Mouse (Mus musculus): ENCODE results near the gene Tmem221. TPM values are rescaled to one million over a fixed set of nuclear protein-coding genes. Genes with fewer than 3 reads are reported as not detected.

Tmem221 gene
- total RNA-seq, 2 experiments from 2014 or later, result not detected

DNA sequence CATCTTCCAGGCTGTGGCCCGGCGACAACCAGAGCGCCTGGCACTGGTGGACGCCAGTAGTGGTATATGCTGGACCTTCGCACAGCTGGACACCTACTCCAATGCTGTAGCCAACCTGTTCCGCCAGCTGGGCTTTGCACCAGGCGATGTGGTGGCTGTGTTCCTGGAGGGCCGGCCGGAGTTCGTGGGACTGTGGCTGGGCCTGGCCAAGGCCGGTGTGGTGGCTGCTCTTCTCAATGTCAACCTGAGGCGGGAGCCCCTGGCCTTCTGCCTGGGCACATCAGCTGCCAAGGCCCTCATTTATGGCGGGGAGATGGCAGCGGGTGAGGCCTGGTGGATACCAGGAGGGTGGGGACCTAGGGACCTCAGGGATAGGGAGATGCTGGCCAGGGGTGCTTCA, 20.8 kb upstream of the Tmem221 start:
- no peak for DNase-seq (ENCODE audit: extremely low spot score in 1 of 2, low spot score in 1 of 2)

DNA sequence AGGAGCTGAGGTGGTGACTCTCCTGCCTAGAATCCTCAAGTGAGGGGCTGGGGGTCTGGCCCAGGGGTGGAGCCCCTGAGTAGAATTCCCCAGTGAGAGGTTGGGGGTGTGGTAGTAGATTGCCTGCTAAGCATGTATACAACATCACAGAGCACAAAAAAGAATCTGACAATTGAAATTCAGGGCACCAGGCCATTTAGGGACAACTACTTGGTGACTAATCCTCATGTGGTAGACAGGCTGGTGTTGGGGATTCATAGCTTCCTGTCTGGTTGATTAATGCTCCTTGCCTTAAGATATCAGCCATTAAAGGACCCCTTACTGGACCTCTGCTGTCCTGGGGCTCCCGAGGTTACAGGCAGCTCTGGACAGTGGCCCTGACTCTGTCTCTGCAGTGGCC, 20.3 kb upstream of the Tmem221 start:
- DNase-seq (ENCODE audit: extremely low spot score in 1 of 2, low spot score in 1 of 2), result no peak

DNA sequence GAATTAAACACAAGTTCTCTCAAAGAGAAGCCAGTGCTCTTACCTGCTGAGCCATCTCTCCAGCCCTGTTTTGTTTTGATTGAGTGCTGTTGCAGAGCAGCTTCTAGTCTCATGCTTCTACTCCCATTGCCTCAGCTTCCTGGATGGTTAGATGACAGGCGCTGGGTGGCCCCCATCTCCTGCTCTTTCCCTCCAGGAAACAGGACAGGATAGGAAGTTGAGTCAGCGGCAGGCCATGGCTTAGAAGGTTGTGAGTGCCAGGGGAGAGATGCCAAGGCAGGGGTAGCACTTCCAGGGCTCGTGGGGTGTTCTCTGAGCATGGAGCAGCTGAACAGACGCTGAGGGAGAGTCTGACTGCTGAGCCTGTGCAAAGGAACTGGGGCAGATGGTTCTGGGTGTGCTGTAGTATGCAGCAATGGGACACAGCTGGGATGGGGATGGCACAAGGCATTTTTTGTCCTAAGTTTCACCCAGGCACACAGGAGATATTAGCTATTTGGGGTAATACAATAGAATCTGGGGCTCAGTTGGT, 19.3 kb upstream of the Tmem221 start:
- DNase-seq (ENCODE audit: extremely low spot score in 1 of 2, low spot score in 1 of 2), result no peak

DNA sequence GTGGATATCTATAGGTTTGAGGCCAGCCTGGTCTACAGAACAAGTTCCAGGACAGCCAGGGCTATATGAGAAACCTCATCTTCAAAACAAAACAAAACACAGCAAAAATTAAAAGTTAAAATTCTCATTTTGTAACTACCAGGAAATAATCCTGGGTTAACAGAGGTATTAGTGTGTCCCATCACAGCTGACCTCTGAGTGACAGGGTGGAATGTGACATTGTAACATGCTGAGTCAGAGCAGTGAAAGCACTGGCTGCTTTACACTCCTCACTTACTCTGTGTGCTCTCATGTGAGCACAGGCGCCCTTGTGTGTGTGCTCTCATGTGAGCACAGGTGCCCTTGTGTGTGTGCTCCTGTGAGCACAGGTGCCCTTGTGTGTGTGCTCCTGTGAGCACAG, 16.3 kb upstream of the Tmem221 start:
- DNase-seq (ENCODE audit: extremely low spot score in 1 of 2, low spot score in 1 of 2), result no peak

DNA sequence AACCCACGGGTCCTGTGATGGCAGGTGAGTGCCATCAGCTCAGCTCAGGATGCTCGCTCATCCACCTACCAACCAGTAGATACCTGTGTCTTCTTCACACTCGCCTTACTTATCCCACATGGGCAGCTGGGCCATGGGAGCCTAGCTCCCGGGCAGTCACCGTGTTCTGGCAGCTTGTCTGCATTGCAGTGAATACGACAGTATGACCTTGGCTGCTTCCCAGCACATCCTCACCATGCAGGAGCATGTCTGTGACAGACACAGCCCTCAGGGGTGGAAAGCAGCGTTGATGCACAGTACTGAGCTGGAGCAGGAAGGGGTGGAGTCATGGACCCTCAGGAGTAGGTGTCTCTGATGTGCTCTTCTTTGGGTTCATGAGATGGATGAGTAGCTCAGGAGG, 15.8 kb upstream of the Tmem221 start:
- DNase-seq (ENCODE audit: extremely low spot score in 1 of 2, low spot score in 1 of 2), result no peak

DNA sequence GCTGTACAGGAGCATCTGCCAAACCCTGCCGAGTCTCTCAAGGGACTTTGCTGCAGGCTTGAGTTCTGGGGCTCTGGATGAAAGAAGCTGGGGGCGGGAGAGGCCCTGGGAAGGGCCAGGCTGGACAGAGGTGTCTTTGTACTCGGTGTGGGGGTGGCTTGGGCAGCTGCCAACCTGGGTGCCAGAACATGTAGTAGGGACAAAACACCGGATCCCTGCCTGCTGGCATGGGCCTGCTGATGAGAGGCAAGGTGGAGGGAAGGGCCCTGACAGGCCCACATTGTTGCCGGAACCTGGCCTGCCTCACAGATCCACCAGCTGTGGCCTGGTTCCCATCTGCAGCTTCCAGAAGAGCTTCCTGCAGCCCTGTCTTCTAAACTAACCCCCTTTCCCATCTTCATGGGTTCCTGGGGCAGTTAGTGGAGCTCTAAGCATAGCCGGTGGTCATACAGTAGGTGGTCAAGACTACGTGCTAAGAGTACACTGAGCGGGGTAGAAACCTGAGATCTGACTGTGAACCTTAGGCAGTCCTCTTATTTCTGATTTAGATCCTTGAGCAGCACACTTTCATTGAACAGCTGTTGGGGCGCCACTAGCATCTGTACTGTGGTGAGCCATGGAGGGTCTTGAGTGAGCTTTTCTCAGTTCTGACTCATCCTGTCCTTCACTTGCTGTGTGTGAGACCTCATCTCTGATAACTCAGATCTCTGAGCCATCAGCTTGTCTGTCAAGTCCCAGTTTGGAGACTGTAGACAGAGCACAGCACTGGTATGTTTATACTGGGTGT, 14.4 kb upstream of the Tmem221 start:
- DNase-seq (ENCODE audit: extremely low spot score in 1 of 2, low spot score in 1 of 2), result peak; percentile 63 to 75

DNA sequence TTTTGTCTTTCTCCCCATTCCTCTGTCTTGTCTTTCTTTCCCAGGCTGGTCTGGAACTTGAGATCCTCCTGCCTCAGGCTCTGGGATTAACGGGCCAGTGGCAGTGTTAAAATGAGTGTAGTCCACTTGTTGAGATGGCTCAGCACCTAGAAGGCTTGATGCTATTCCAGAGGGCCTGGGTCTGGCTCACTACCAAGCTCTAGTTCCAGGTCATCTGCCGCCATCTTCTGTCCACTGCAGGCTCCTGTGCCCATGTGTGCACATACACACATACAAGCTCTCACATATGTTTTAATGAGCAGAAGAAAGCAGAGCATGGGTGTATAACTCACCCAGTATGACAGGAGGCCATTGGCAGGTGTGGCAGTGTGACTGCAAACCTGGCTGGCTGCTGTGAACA, 13.4 kb upstream of the Tmem221 start:
- no peak for DNase-seq (ENCODE audit: extremely low spot score in 1 of 2, low spot score in 1 of 2)

DNA sequence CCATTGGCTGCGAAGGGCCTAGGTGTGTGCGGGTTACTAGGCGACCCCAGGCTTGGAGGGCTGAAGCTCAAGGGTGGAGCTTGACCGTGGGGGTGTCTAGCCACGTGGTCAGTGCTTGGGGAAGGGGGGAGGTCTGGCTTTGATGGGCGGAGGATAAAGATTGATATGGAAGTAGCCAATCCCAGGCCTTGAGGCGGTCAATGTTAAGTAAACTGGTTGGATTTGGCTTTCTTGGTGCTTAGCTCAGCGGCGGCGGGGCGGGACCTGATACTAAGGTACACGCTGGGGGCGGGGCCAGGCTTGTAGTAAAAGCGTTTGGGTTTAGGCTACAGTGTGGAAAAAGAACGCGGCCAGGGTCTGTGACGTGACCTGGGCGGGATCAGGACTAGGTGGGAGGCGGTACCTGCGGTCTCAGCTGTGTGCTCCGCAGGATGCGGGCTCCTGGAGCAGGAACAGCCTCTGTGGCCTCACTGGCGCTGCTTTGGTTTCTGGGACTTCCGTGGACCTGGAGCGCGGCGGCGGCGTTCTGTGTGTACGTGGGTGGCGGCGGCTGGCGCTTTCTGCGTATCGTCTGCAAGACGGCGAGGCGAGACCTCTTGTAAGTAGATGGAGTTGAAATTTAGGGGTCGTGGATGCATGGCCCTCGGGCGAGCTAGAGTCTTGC, 11.8 kb upstream of the Tmem221 start:
- DNase-seq (ENCODE audit: extremely low spot score in 1 of 2, low spot score in 1 of 2), result peak; percentile 87 to 90

DNA sequence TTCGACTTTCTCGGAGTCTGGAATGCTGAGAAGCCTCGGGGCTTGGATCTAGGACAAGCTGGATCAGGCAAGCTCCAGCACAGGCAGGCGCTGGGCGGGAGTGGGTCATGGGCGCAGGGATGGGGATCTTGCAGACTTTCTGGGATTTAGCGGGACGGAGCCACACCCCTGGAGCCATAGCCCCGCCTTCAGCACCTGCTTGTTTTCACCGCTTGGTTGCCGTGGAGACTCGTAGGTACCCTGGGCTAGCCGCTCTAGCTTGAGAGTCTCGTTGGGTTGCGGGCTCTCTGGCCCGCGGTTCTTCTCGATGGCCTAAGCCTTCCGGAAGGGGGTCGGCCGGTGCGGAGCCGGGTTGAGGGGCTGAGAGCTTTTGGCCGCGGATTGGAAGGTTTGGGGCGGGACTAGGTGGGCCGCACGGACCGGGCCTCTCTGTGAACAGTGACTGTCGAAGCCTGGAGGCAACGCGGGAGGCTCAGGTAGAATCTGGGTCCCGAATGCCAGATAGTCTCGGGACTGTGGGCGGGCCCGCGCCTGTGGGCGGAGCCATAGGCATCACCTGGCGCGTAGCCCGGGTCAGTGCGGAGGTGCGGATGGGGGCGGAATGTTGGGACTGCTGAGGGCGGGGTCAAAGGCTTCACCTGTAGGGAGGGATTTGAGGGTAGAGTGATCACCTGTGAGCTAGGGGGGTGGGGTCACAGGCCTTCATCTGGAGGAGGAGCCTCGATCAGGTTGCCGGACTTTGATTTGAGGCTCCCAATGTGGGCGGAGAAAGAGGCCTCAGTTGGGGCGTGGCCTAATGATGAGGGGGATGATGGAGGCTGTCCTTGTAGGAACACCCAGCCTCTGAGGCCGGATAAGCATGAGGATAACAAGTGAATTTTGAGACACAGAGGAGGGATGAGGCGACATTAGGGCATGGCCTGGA, 11.0 kb upstream of the Tmem221 start:
- peak; percentile 63 to 76 for DNase-seq (ENCODE audit: extremely low spot score in 1 of 2, low spot score in 1 of 2)

DNA sequence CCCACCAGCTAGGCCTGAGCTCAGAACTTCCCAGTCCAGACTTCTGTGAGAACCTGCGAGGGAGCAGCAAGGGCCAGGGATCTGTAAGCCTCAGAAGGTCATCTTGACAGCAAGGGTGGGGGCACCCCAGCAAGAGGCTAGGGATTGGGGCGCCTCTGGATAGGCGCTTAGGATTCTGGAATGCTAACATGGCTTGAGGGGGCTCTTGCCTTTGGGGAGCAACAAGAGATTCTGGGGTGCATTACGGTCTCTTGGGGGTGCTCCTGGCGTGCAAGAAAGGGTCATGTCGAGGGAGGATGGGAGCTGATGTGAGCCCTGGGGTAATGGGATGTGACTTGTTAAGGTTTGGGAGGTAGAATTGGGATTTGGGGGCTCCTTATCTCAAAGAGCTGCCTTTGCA, 10.3 kb upstream of the Tmem221 start:
- no peak for DNase-seq (ENCODE audit: extremely low spot score in 1 of 2, low spot score in 1 of 2)

DNA sequence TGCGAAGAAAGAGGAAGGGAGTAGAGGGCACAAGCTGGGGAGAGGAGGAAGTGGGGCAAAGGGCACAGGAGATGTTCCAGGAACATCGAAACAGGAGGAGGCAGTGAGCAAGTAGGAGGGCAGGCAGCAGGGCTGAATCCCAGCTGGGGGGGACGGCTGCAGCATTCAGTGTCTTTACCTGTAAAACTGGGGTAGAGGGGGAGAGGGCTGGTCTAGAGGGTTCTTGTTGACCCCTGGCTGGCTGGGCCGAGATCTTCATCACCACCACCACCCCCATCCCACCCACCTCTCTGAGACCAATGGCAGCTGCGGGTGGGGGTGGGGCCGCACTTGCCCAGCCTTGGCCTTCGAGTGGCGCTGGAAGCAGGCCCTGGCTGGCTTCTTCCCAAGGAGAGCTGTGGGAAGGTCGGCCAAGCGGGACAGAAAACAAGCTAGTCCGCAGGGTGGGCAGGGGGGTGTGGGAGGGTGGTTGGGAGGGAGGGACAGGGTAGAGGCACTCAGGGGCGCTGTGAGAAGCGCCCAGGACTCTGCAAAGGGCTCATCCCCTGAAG, 9.8 kb upstream of the Tmem221 start, which contains the start of gene Slc27a1:
Gene Slc27a1, plus strand, starts transcription at position 496 of the 551 bp plus-strand sequence.
- peak; percentile 52 to 67 for DNase-seq (ENCODE audit: extremely low spot score in 1 of 2, low spot score in 1 of 2)

DNA sequence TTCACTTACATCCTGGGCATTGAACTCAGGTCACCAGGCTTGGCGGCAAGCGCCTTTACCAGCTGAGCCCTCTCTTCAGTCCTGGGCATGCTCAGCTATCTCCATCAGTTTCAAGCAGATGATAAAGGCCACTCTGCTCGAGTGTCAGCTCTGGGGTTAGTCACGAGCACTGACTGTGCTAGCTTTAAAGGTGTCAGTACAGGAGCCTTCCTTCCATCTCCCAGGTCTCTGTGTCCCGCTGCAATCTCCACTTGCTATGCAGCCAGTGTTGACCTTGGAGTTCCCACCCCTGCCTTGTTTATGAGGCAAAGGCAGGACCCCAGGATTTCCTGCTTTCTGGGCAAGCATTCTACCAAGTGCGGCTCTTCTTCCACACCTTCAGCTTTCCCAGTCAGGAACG, 8.9 kb upstream of the Tmem221 start:
- no peak for DNase-seq (ENCODE audit: extremely low spot score in 1 of 2, low spot score in 1 of 2)

DNA sequence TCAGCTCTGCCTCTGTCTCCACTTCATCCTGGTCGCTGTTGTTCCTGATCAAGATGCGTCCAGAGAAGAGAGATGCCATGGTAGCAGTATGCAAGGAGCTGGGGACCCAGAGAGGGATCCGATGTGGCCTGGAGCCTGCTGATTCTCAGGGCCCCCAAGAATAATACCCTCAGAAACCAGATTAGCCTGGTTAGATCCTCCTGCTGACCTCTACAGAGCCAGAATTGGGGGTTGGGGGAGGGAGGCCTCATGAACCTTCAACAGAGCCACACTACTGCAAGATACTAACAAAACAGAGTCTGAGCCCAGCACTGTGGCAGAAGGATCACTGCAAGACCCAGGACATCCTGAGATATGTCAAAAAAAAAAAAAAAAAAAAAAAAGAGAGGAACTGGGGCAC, 7.8 kb upstream of the Tmem221 start, which contains the start of gene Nxnl1:
Gene Nxnl1, minus strand, starts transcription at position 101 of the 400 bp plus-strand sequence.
- no peak for DNase-seq (ENCODE audit: extremely low spot score in 1 of 2, low spot score in 1 of 2)

DNA sequence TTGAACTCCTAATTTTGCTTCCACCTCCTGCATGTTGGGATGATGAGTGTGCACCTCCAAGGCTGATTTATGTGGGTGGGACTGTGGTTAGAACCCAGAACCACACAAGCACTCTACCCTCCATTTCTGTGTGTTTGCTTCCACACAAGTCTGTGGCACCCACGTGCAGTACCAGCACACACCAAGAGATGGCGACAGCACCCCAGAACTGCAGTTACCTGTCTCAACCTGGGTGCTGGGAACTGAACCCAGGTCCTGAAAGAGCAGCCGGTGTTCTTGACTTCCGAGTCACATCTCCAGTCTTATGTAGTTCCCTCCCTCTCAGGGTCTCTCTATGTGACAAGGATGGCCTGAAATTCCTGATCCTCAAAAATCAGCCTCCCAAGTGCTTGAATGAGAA, 5.3 kb upstream of the Tmem221 start:
- DNase-seq (ENCODE audit: extremely low spot score in 1 of 2, low spot score in 1 of 2), result no peak

DNA sequence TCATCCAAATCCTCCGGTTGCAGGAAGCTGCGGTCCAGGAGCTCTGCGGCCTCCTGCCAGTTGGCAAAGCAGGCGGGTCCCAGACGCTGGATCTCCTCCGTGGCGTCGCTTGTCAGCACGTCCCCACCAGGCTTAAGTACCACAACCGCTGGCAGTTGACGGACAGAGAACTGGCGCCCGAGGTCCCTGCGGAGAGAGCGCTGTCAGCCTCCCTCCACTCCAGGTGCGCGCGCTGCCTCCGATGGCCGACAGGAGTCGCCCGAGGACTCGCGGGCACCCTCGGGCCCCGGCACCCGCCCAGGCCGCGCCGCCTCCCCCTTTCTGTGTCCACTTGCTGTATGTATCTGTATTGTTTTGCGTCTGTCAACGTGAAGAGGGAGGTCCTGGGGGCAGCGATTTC, 4.1 kb upstream of the Tmem221 start:
- peak; percentile 63 to 77 for DNase-seq (ENCODE audit: extremely low spot score in 1 of 2, low spot score in 1 of 2)

DNA sequence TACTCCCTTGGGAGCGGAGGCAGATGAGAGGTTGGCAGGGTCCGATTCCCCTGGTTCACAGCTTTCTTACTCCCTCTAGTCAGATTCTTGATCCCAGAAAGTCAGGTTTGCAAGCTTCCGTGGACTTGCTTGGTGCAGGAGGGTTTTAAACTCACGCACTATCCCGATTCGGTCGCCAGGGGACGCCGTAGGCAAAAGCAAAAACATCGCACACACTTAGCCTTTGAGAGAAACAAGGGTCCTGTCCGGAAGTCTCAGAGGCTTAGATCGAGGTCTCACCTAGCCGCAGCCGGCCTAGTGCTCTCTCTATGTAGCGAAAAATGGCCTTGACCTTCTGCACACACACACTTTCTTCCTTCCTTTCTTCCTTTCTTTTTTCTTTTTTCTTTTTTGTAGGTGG, 2.7 kb upstream of the Tmem221 start:
- DNase-seq (ENCODE audit: extremely low spot score in 1 of 2, low spot score in 1 of 2), result peak in 1 of 2 experiments; percentile 67

DNA sequence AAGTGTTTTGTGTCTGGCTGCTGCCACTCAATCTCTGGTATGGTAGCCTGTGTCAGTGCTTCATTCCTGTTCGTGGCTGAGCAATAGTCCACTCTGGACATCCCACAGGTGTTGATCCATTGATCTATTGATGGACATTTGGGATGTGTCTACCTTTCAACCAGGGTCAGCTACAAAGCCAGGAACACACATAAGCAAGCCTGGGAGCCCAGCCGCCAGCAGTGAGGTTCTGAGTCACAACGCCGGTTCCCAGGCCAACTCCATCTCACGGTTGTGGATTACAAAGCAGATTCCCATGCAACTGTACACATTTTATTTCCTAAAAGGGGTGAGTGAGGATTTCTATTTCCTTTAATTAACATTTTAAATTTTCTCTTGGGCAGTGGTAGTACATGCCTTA, 2.1 kb upstream of the Tmem221 start:
- DNase-seq (ENCODE audit: extremely low spot score in 1 of 2, low spot score in 1 of 2), result no peak

DNA sequence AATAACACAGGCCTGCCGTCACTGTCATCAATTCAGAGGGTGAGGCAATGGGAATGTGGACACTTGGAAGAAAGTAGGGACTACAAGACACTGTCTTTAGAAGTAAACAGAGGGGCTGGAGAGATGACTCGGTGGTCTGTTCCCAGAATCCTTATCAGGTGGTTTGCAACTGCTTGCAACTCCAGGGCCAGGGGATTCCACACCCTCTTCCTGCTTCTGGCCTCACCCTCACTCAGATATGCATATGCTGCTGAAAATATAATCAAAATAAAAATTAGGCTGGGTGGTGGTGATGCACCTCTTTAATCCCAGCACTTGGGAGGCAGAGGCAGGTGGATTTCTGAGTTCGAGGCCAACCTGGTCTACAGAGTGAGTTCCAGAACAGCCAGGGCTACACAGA, 1.4 kb upstream of the Tmem221 start:
- no peak for DNase-seq (ENCODE audit: extremely low spot score in 1 of 2, low spot score in 1 of 2)

DNA sequence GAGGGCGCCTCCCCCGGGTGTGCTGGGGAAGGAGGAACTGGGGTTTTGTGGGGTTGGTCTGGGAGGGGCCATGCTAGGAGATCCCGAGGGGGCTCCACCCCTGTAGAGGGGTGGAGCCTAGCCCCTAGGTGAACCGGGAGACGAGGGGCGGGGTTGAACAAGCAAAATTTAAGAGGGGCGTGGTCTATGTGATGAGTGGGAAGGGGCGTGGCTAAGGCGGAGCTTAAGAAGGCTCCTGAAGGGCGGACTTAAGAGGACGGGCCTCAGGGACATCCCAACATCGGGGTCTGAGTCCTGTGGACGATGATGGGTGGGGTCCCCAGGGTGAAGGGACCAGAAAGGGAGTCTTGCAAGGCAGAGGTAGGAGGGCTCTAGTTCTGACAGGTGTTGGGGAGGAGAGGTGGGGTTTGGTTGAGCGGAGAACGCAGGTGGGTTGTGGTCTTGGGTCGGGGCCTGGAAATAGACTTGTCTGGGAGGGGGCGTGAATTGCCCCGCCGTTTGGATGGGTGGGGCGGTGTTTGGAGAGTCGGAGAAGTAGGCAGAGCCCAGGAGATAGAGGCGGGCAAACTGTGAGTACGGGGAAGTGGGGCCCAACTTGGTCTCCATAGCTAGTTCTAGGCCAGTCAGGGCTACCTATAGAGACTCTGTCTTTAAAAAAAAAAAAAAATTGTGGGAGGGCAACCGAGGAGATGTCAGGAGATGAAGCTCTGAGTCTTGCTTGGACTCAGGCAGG, 453 bp upstream of the Tmem221 start:
- no peak for DNase-seq (ENCODE audit: extremely low spot score in 1 of 2, low spot score in 1 of 2)

DNA sequence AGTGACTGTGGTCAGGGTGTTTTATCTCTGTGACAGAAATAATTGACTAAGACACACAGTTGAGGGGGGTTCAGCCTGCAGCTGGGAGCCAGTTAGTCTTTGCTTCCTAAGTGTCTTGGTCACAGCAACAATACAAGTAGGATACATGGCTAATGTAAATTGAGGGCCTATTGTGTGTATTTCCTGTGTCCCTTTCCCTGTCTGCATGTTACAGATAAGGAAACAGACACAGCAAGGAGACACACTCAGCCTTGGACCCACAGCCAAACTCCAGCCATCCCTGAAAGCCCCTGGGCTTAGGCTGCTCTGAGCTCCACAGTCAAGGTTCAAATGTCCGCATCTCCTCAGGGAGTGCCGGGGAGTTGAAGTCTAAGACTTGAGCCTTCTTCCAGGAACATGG, 4.0 kb downstream of the Tmem221 start:
- DNase-seq (ENCODE audit: extremely low spot score in 1 of 2, low spot score in 1 of 2), result no peak
